Mouse (Mus musculus) forebrain, embryonic 11.5 days (tissue): ENCODE results near the gene Cd68. TPM values are rescaled to one million over a fixed set of nuclear protein-coding genes. Genes with fewer than 3 reads are reported as not detected.

Experiments
- ATAC-seq: fragments of 200-750 bp; cut with Nextera tagmentation; replicated peaks from 2 replicates; pipeline ENCODE4 v1.8.0; 2017; ENCODE audit warnings: moderate TSS enrichment; ENCODE audit not compliant: low FRiP score
- DNase-seq: peaks from one replicate; pipeline ENCODE4 v3.0.0-alpha.2; 2017; ENCODE audit warnings: low spot score
- H3K27ac ChIP-seq: fragments of 300-500 bp; sonication (generic); 2 replicates; pipeline ENCODE4 v1.5.1; 2014; ENCODE audit warnings: low read depth, low read length
- H3K27me3 ChIP-seq: fragments of 300-500 bp; sonication (generic); 2 replicates; pipeline ENCODE4 v1.6.1; 2014; ENCODE audit warnings: mild to moderate bottlenecking, low read length, mixed read lengths; ENCODE audit not compliant: control insufficient read depth, insufficient read depth
- H3K36me3 ChIP-seq: fragments of 300-500 bp; sonication (generic); 2 replicates; pipeline ENCODE4 v1.6.1; 2014; ENCODE audit warnings: mild to moderate bottlenecking, low read length, moderate library complexity, mixed read lengths; ENCODE audit not compliant: control insufficient read depth, insufficient read depth
- H3K4me1 ChIP-seq: fragments of 300-500 bp; sonication (generic); replicated peaks from 2 replicates; pipeline ENCODE4 v1.6.1; 2014; ENCODE audit warnings: low read length, mixed read lengths; ENCODE audit not compliant: control insufficient read depth, insufficient read depth
- H3K4me2 ChIP-seq: fragments of 300-500 bp; sonication (generic); 2 replicates; pipeline ENCODE4 v1.6.1; 2014; ENCODE audit warnings: low read depth, mild to moderate bottlenecking, low read length, moderate library complexity, mixed read lengths; ENCODE audit not compliant: severe bottlenecking
- H3K4me3 ChIP-seq: fragments of 300-500 bp; sonication (generic); 2 replicates; pipeline ENCODE4 v1.5.1; 2014; ENCODE audit warnings: low read depth, low read length
- H3K9ac ChIP-seq: fragments of 300-500 bp; sonication (generic); 2 replicates; pipeline ENCODE4 v1.6.1; 2014; ENCODE audit warnings: low read length
- H3K9me3 ChIP-seq: fragments of 300-500 bp; sonication (generic); 2 replicates; pipeline ENCODE4 v1.6.1; 2016; ENCODE audit warnings: low read length, mixed read lengths; ENCODE audit not compliant: control insufficient read depth
- WGBS: fragments of 180-500 bp; shearing (Covaris S2); extraction: QIAGEN DNeasy Blood & Tissue Kit; methylation state at CpG from one replicate; pipeline ENCODE4 v1.1.7; 2014; 5-methylcytosine and 5-hydroxymethylcytosine counted together
- polyA plus RNA-seq: library from polyadenylated mRNA; unstranded; fragments of >200 nt; fragmentation: Nextera tagmentation; extraction: Ambion mirVana; gene quantifications from 2 replicates; pipeline ENCODE4 v1.2.1, GENCODE M21; 2014

Gene Cd68
- polyA plus RNA-seq: 6.3 and 6.4 TPM in 2 replicates

- Histone ChIP-seq H3K27ac (no peak within 1 kb of the TSS), H3K9ac (no peak within 1 kb of the TSS), H3K9me3 (no peaks in the 10 kb centered on the region), H3K27me3 (no peaks in the 10 kb centered on the region), H3K4me2 (peak within 1 kb of the TSS; percentile 12; the same call in 1 of the 2 replicates), H3K4me1 (peaks cover 17% of the 10 kb centered on the region; the same call in 1 of the 2 replicates), H3K36me3 (peaks cover 40% of the 10 kb centered on the region), H3K4me3 (no peak within 1 kb of the TSS)
- WGBS: 35% methylated on average over 7 of the region's 7 CpGs
- DNase-seq (no peak), ATAC-seq (no peak)
Observed at GRCm38 (mm10) chr11:69665961-69666664, at the start of gene Cd68. Cd68 (minus strand) TSS chr11:69666153.

- 54% methylated on average over 9 of the region's 9 CpGs for WGBS
- Histone ChIP-seq H3K27me3 (no peaks in the 10 kb centered on the region), H3K4me2 (no peak overlapping the region), H3K9ac (no peak overlapping the region), H3K4me1 (no peaks in the 10 kb centered on the region; the same call in 1 of the 2 replicates), H3K36me3 (no peaks in the 10 kb centered on the region), H3K9me3 (no peaks in the 10 kb centered on the region), H3K4me3 (no peak overlapping the region), H3K27ac (no peak overlapping the region)
- DNase-seq: peak; percentile 68
- no peak for ATAC-seq
Observed at GRCm38 (mm10) chr11:69715482-69715881, 49.5 kb upstream of the Cd68 start.

- ATAC-seq (no peak), DNase-seq (no peak)
- 73% methylated on average over 18 of the region's 18 CpGs for WGBS
- H3K27me3 ChIP-seq: no peaks in the 10 kb centered on the region
- no peak overlapping the region for H3K4me2 ChIP-seq
- H3K9ac ChIP-seq: no peak overlapping the region
- no peaks in the 10 kb centered on the region for H3K36me3 ChIP-seq
- H3K27ac ChIP-seq: no peak overlapping the region
- no peak overlapping the region for H3K4me3 ChIP-seq
- H3K4me1 ChIP-seq: no peaks in the 10 kb centered on the region; the same call in 1 of the 2 replicates
- H3K9me3 ChIP-seq: no peaks in the 10 kb centered on the region
Observed at GRCm38 (mm10) chr11:69714636-69715329, 48.8 kb upstream of the Cd68 start.

- Histone ChIP-seq H3K27me3 (no peaks in the 10 kb centered on the region), H3K9me3 (no peaks in the 10 kb centered on the region), H3K9ac (no peak overlapping the region), H3K4me1 (no peaks in the 10 kb centered on the region), H3K36me3 (no peaks in the 10 kb centered on the region), H3K4me2 (no peak overlapping the region), H3K27ac (no peak overlapping the region), H3K4me3 (no peak overlapping the region)
- 85% methylated on average over 20 of the region's 20 CpGs for WGBS
- DNase-seq (no peak), ATAC-seq (no peak)
Observed at GRCm38 (mm10) chr11:69712954-69713672, 47.2 kb upstream of the Cd68 start.

- WGBS: 81% methylated on average over 2 of the region's 2 CpGs
- Histone ChIP-seq H3K36me3 (no peaks in the 10 kb centered on the region), H3K4me1 (no peaks in the 10 kb centered on the region), H3K27me3 (no peaks in the 10 kb centered on the region), H3K9ac (no peak overlapping the region), H3K9me3 (no peaks in the 10 kb centered on the region), H3K4me3 (no peak overlapping the region), H3K4me2 (no peak overlapping the region), H3K27ac (no peak overlapping the region)
- ATAC-seq: no peak
- DNase-seq: no peak
Observed at GRCm38 (mm10) chr11:69711082-69711481, 45.1 kb upstream of the Cd68 start.

GRCm38 (mm10) chr11:69710470-69710869 lies 44.5 kb upstream of the Cd68 start:
- DNase-seq (no peak), ATAC-seq (no peak)
- Histone ChIP-seq H3K9ac (no peak overlapping the region), H3K4me1 (no peaks in the 10 kb centered on the region), H3K4me2 (no peak overlapping the region), H3K27ac (no peak overlapping the region), H3K36me3 (no peaks in the 10 kb centered on the region), H3K27me3 (no peaks in the 10 kb centered on the region), H3K9me3 (no peaks in the 10 kb centered on the region), H3K4me3 (no peak overlapping the region)
- WGBS: 78% methylated on average over 3 of the region's 3 CpGs

- no peak overlapping the region for H3K9ac ChIP-seq
- H3K4me3 ChIP-seq: no peak overlapping the region
- H3K9me3 ChIP-seq: no peaks in the 10 kb centered on the region
- no peak for ATAC-seq
- no peaks in the 10 kb centered on the region for H3K36me3 ChIP-seq
- H3K27me3 ChIP-seq: no peaks in the 10 kb centered on the region
- H3K4me2 ChIP-seq: no peak overlapping the region
- no peaks in the 10 kb centered on the region for H3K4me1 ChIP-seq
- 60% methylated on average over 11 of the region's 11 CpGs for WGBS
- DNase-seq: no peak
- no peak overlapping the region for H3K27ac ChIP-seq
Observed at GRCm38 (mm10) chr11:69709554-69710446, 43.8 kb upstream of the Cd68 start.
